1 mouse cellular context compared by ENCODE assay signal in genomic region chr2:90474593-90475405, GRCm38 (mm10).
TF ChIP-seq lines count a peak whose summit lies in the region.

No protein-coding gene starts in this region.

TF ChIP-seq in MEL, 35 proteins besides CTCF, POLR2A, EP300 and RAD21 (continued from another document):
- no peak; the same call in none of the 2 replicates for TF ChIP-seq TBP (IDR thresholded peaks at IDR 0.05; ENCODE audit: low read depth, low read length)
- no peak for TF ChIP-seq POLR2AphosphoS5 (IDR thresholded peaks at IDR 0.05; ENCODE audit: borderline replicate concordance, low read depth, low read length)
- no peak for TF ChIP-seq ZKSCAN1 (IDR thresholded peaks at IDR 0.05; ENCODE audit: low read depth, low read length)
- TF ChIP-seq TAL1 (IDR thresholded peaks at IDR 0.05; ENCODE audit: low read length), result no peak
- TF ChIP-seq NRF1 (IDR thresholded peaks at IDR 0.05; ENCODE audit: insufficient read depth, low read depth, low read length, poor library complexity, severe bottlenecking), result peak; percentile 92
